24 mouse cellular contexts compared by ENCODE assay signal in the genomic region with DNA sequence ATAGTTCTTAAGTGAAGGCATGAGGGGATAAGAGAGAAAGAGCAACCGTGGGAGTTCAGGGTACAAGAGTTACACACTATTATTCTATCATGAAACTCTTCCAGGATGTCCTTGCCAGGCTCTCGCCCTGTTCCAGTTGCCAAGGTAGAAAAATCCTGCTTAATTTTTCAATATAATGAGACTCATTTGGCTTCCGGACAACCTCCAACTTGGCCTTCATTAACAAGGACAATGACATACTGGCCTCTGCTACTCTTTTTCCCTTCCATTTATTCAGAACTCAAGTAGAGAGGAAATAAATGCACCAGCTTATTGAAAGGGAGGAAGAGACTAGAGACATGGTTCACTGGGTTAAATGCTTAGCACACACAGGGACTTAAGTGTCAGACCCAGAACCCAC.
DNase-seq lines count a peak whose midpoint lies in the region; ATAC-seq and TF ChIP-seq lines count a peak whose summit lies in the region.
"Had no signal": no experiment of that assay in that cellular context is flagged by ENCODE, and none has a peak within 500 bp of the region (broad histone marks: within the 10 kb centered on the region; RNA-seq: fewer than 3 reads in every experiment).

No protein-coding gene starts in this region.

- no peaks in the 10 kb centered on the region for H3K9me3 ChIP-seq in forebrain, embryonic 14.5 days (replicated peaks; ENCODE audit: control insufficient read depth, low read length)
- H3K9me3 ChIP-seq in forebrain, embryonic 15.5 days, result no peaks in the 10 kb centered on the region
- H3K9me3 ChIP-seq in hindbrain, postnatal 0 days (ENCODE audit: low read length), result no peaks in the 10 kb centered on the region
- H3K9me3 ChIP-seq in hindbrain, embryonic 12.5 days (replicated peaks), result no peaks in the 10 kb centered on the region
- H3K9me3 ChIP-seq in midbrain, postnatal 0 days (ENCODE audit: low read length), result no peaks in the 10 kb centered on the region
- no peaks in the 10 kb centered on the region for H3K9me3 ChIP-seq in midbrain, embryonic 13.5 days
- H3K9me3 ChIP-seq: forebrain, embryonic 10.5 days; G1E; limb, embryonic 13.5 days; liver, embryonic 12.5 days; midbrain, embryonic 10.5 days; neural tube, embryonic 15.5 days had no signal

- 56% methylated on average over 3 of the region's 3 CpGs for WGBS in forebrain, embryonic 14.5 days
- WGBS in forebrain, embryonic 15.5 days, result 44% methylated on average over 3 of the region's 3 CpGs
- WGBS in hindbrain, postnatal 0 days, result 56% methylated on average over 3 of the region's 3 CpGs
- WGBS in hindbrain, embryonic 12.5 days, result 70% methylated on average over 3 of the region's 3 CpGs
- 64% methylated on average over 3 of the region's 3 CpGs for WGBS in midbrain, postnatal 0 days
- 83% methylated on average over 3 of the region's 3 CpGs for WGBS in midbrain, embryonic 13.5 days

- no peak overlapping the region for H3K27ac ChIP-seq in forebrain, embryonic 14.5 days (ENCODE audit: low read depth, low read length)
- no peak overlapping the region for H3K27ac ChIP-seq in forebrain, embryonic 15.5 days (replicated peaks)
- H3K27ac ChIP-seq in hindbrain, postnatal 0 days, result no peak overlapping the region
- H3K27ac ChIP-seq in hindbrain, embryonic 12.5 days, result no peak overlapping the region
- H3K27ac ChIP-seq in midbrain, postnatal 0 days (ENCODE audit: low read depth, low read length), result no peak overlapping the region
- no peak overlapping the region for H3K27ac ChIP-seq in midbrain, embryonic 13.5 days
- H3K27ac ChIP-seq: forebrain, embryonic 10.5 days; limb, embryonic 13.5 days; liver, embryonic 12.5 days; midbrain, embryonic 10.5 days; neural tube, embryonic 15.5 days had no signal

- no peaks in the 10 kb centered on the region for H3K27me3 ChIP-seq in forebrain, embryonic 14.5 days (replicated peaks; ENCODE audit: control insufficient read depth, insufficient read depth, low read length)
- no peaks in the 10 kb centered on the region for H3K27me3 ChIP-seq in forebrain, embryonic 15.5 days
- H3K27me3 ChIP-seq in hindbrain, postnatal 0 days (ENCODE audit: insufficient read depth, low read length), result no peaks in the 10 kb centered on the region
- no peaks in the 10 kb centered on the region for H3K27me3 ChIP-seq in hindbrain, embryonic 12.5 days
- no peaks in the 10 kb centered on the region for H3K27me3 ChIP-seq in midbrain, postnatal 0 days (ENCODE audit: insufficient read depth, low read length)
- no peaks in the 10 kb centered on the region for H3K27me3 ChIP-seq in midbrain, embryonic 13.5 days
- H3K27me3 ChIP-seq: CH12.LX; limb, embryonic 13.5 days; liver, embryonic 12.5 days; neural tube, embryonic 15.5 days had no signal

- H3K36me3 ChIP-seq in forebrain, embryonic 14.5 days (ENCODE audit: control insufficient read depth, insufficient read depth, low read length), result no peaks in the 10 kb centered on the region
- no peaks in the 10 kb centered on the region for H3K36me3 ChIP-seq in forebrain, embryonic 15.5 days
- H3K36me3 ChIP-seq in hindbrain, postnatal 0 days (ENCODE audit: insufficient read depth, low read length), result no peaks in the 10 kb centered on the region
- no peaks in the 10 kb centered on the region for H3K36me3 ChIP-seq in hindbrain, embryonic 12.5 days
- H3K36me3 ChIP-seq in midbrain, postnatal 0 days (ENCODE audit: insufficient read depth, low read length), result no peaks in the 10 kb centered on the region
- H3K36me3 ChIP-seq in midbrain, embryonic 13.5 days, result no peaks in the 10 kb centered on the region
- H3K36me3 ChIP-seq: forebrain, embryonic 10.5 days; G1E; limb, embryonic 13.5 days; liver, embryonic 12.5 days; midbrain, embryonic 10.5 days; neural tube, embryonic 15.5 days had no signal

- peak; percentile 5 for DNase-seq in forebrain, embryonic 14.5 days (ENCODE audit: low spot score)
- peak; percentile 44 for DNase-seq in hindbrain, postnatal 0 days (ENCODE audit: low spot score)
- peak; percentile 50 for DNase-seq in midbrain, postnatal 0 days (ENCODE audit: low spot score)
- DNase-seq in brain, adult 2 months (ENCODE audit: low read depth, low spot score), result peak; percentile 23
- no peak for DNase-seq in spleen, postnatal 4 days (ENCODE audit: low spot score in 2 of 2)
- DNase-seq: B cell, adult 2 months; gastrocnemius, postnatal 14 days; heart, adult 11 months; kidney, adult 9 months; kidney, postnatal 14 days; lung, adult 18-20 months; lung, postnatal 10 days had no signal

- H3K4me3 ChIP-seq in forebrain, embryonic 14.5 days (ENCODE audit: low read depth, low read length), result no peak overlapping the region
- no peak overlapping the region for H3K4me3 ChIP-seq in forebrain, embryonic 15.5 days
- no peak overlapping the region for H3K4me3 ChIP-seq in hindbrain, postnatal 0 days (ENCODE audit: low read length)
- H3K4me3 ChIP-seq in hindbrain, embryonic 12.5 days, result no peak overlapping the region
- H3K4me3 ChIP-seq in midbrain, postnatal 0 days (ENCODE audit: low read depth, low read length), result no peak overlapping the region
- H3K4me3 ChIP-seq in midbrain, embryonic 13.5 days (replicated peaks), result no peak overlapping the region
- H3K4me3 ChIP-seq: forebrain, embryonic 10.5 days; limb, embryonic 13.5 days; liver, embryonic 12.5 days; midbrain, embryonic 10.5 days; neural tube, embryonic 15.5 days had no signal

- no peak overlapping the region for H3K4me2 ChIP-seq in forebrain, embryonic 14.5 days (ENCODE audit: low read length)
- H3K4me2 ChIP-seq in forebrain, embryonic 15.5 days (replicated peaks), result no peak overlapping the region
- no peak overlapping the region for H3K4me2 ChIP-seq in hindbrain, postnatal 0 days (ENCODE audit: low read depth, low read length)
- no peak overlapping the region for H3K4me2 ChIP-seq in hindbrain, embryonic 12.5 days (replicated peaks)
- no peak overlapping the region for H3K4me2 ChIP-seq in midbrain, postnatal 0 days (ENCODE audit: low read depth, low read length, poor library complexity, severe bottlenecking)
- no peak overlapping the region for H3K4me2 ChIP-seq in midbrain, embryonic 13.5 days (replicated peaks)
- H3K4me2 ChIP-seq: heart, embryonic 11.5 days; limb, embryonic 13.5 days; liver, embryonic 12.5 days; neural tube, embryonic 15.5 days had no signal

- TF ChIP-seq CTCF in hindbrain, postnatal 0 days (IDR thresholded peaks at IDR 0.05; ENCODE audit: low read depth), result no peak
- no peak for TF ChIP-seq CTCF in midbrain, postnatal 0 days (IDR thresholded peaks at IDR 0.05)

- H3K4me1 ChIP-seq in forebrain, embryonic 14.5 days (ENCODE audit: control insufficient read depth, insufficient read depth, low read length), result no peaks in the 10 kb centered on the region
- H3K4me1 ChIP-seq in forebrain, embryonic 15.5 days, result no peaks in the 10 kb centered on the region
- H3K4me1 ChIP-seq in hindbrain, postnatal 0 days (ENCODE audit: insufficient read depth, low read length), result no peaks in the 10 kb centered on the region
- H3K4me1 ChIP-seq in hindbrain, embryonic 12.5 days, result no peaks in the 10 kb centered on the region
- no peaks in the 10 kb centered on the region for H3K4me1 ChIP-seq in midbrain, postnatal 0 days (ENCODE audit: insufficient read depth, low read length)
- no peaks in the 10 kb centered on the region for H3K4me1 ChIP-seq in midbrain, embryonic 13.5 days (replicated peaks)
- H3K4me1 ChIP-seq: forebrain, embryonic 10.5 days; limb, embryonic 13.5 days; liver, embryonic 12.5 days; midbrain, embryonic 10.5 days had no signal

- no peak overlapping the region for H3K9ac ChIP-seq in forebrain, embryonic 14.5 days (ENCODE audit: low read length)
- H3K9ac ChIP-seq in forebrain, embryonic 15.5 days (replicated peaks), result no peak overlapping the region
- H3K9ac ChIP-seq in hindbrain, postnatal 0 days (replicated peaks; ENCODE audit: low read length), result no peak overlapping the region
- no peak overlapping the region for H3K9ac ChIP-seq in hindbrain, embryonic 12.5 days
- H3K9ac ChIP-seq in midbrain, postnatal 0 days (replicated peaks; ENCODE audit: low read length, poor library complexity, severe bottlenecking), result no peak overlapping the region
- no peak overlapping the region for H3K9ac ChIP-seq in midbrain, embryonic 13.5 days (replicated peaks)
- H3K9ac ChIP-seq: limb, embryonic 13.5 days; liver, embryonic 12.5 days; neural tube, embryonic 15.5 days had no signal

- ATAC-seq in forebrain, embryonic 14.5 days, result no peak
- no peak for ATAC-seq in forebrain, embryonic 15.5 days (replicated peaks)
- no peak for ATAC-seq in hindbrain, postnatal 0 days
- no peak for ATAC-seq in hindbrain, embryonic 12.5 days (ENCODE audit: low FRiP score)
- ATAC-seq in midbrain, postnatal 0 days (ENCODE audit: low FRiP score), result no peak
- no peak for ATAC-seq in midbrain, embryonic 13.5 days
- ATAC-seq: intestine, embryonic 16.5 days; liver, embryonic 12.5 days had no signal

Comparison
In these comparisons a context has a peak if more than half of its experiments do, and no peak if none do; other contexts are left out.
1. DNase-seq: peak in forebrain, embryonic 14.5 days (single experiment), hindbrain, postnatal 0 days (single experiment), midbrain, postnatal 0 days (single experiment) and brain, adult 2 months (single experiment); none in spleen, postnatal 4 days (0 of 2).